Mouse (Mus musculus): ENCODE data around the gene Astn2.

- no peak for TF ChIP-seq POLR2A (IDR thresholded peaks at IDR 0.05; ENCODE audit: insufficient read depth, low read depth, low read length)
- no peak for TF ChIP-seq CTCF (IDR thresholded peaks at IDR 0.05; ENCODE audit: insufficient read depth, low read depth, low read length)
These were observed 978.0 kb downstream of the Astn2 start for GRCm38 (mm10) chr4:65426437-65426836.
